Mouse (Mus musculus): Measurements from ENCODE around the gene Gm20605.

Gm20605 gene

GRCm38 (mm10) chr5:137628498-137629305, at the start of gene Gm20605, which contains the start of the genes Fbxo24 and Lrch4:
Gene Gm20605, plus strand, starts transcription at chr5:137629175.
Gene Fbxo24, minus strand, starts transcription at chr5:137629002.
Gene Lrch4, plus strand, starts transcription at chr5:137629121.
- DNase-seq = peak; percentile 99

- DNase-seq = no peak
Observed at GRCm38 (mm10) chr5:137580246-137580645, 48.7 kb upstream of the Gm20605 start.

GRCm38 (mm10) chr5:137582702-137583101, 46.3 kb upstream of the Gm20605 start:
- no peak for DNase-seq

- no peak for DNase-seq
Observed at GRCm38 (mm10) chr5:137583670-137584169, 45.3 kb upstream of the Gm20605 start.

GRCm38 (mm10) chr5:137584976-137585375, 44.0 kb upstream of the Gm20605 start:
- peak; percentile 67 for DNase-seq

- no peak for DNase-seq
Observed at GRCm38 (mm10) chr5:137590507-137590906, 38.5 kb upstream of the Gm20605 start.

GRCm38 (mm10) chr5:137595921-137596320, 33.1 kb upstream of the Gm20605 start:
- no peak for DNase-seq

GRCm38 (mm10) chr5:137596601-137597261, 32.2 kb upstream of the Gm20605 start:
- no peak for DNase-seq

GRCm38 (mm10) chr5:137597625-137598024, 31.4 kb upstream of the Gm20605 start:
- no peak for DNase-seq

- DNase-seq = no peak
Observed at GRCm38 (mm10) chr5:137598100-137598826, 30.7 kb upstream of the Gm20605 start.

- DNase-seq = no peak
Observed at GRCm38 (mm10) chr5:137599600-137599999, 29.4 kb upstream of the Gm20605 start.

GRCm38 (mm10) chr5:137600281-137600618, 28.7 kb upstream of the Gm20605 start:
- no peak for DNase-seq

- peak; percentile 95 for DNase-seq
Observed at GRCm38 (mm10) chr5:137600619-137601364, 28.2 kb upstream of the Gm20605 start, which contains the start of gene Mospd3. Gene Mospd3, minus strand, starts transcription at chr5:137601058.

GRCm38 (mm10) chr5:137601365-137601729, 27.6 kb upstream of the Gm20605 start:
- no peak for DNase-seq

GRCm38 (mm10) chr5:137607860-137608653, 20.9 kb upstream of the Gm20605 start:
- DNase-seq = no peak

GRCm38 (mm10) chr5:137608654-137609190, 20.3 kb upstream of the Gm20605 start:
- no peak for DNase-seq

GRCm38 (mm10) chr5:137609292-137609691, 19.7 kb upstream of the Gm20605 start:
- DNase-seq = no peak

GRCm38 (mm10) chr5:137610056-137610455, 18.9 kb upstream of the Gm20605 start:
- no peak for DNase-seq

GRCm38 (mm10) chr5:137610548-137611244, 18.3 kb upstream of the Gm20605 start:
- DNase-seq = no peak

GRCm38 (mm10) chr5:137611245-137611602, 17.8 kb upstream of the Gm20605 start:
- DNase-seq = no peak

- no peak for DNase-seq
Observed at GRCm38 (mm10) chr5:137613076-137613475, 15.9 kb upstream of the Gm20605 start.
